Mouse (Mus musculus) hindbrain, postnatal 0 days (tissue): ENCODE results near the gene Cfap161. TPM values are rescaled to one million over a fixed set of nuclear protein-coding genes. Genes with fewer than 3 reads are reported as not detected.

Experiments used
- ATAC-seq: fragments of 200-750 bp; cut with Nextera tagmentation; 2 replicates; pipeline ENCODE4 v1.8.0; 2017; ENCODE audit warnings: mild to moderate bottlenecking, moderate TSS enrichment, moderate library complexity
- DNase-seq: peaks from one replicate; pipeline ENCODE4 v3.0.0-alpha.2; 2015; ENCODE audit warnings: low spot score
- H3K27ac ChIP-seq: fragments of 300-500 bp; sonication (generic); 2 replicates; pipeline ENCODE4 v1.5.1; 2014; ENCODE audit warnings: mild to moderate bottlenecking
- H3K27me3 ChIP-seq: fragments of 300-500 bp; sonication (generic); 2 replicates; pipeline ENCODE4 v1.6.1; 2014; ENCODE audit warnings: low read length, mixed read lengths; ENCODE audit not compliant: insufficient read depth
- H3K36me3 ChIP-seq: fragments of 300-500 bp; sonication (generic); 2 replicates; pipeline ENCODE4 v1.6.1; 2014; ENCODE audit warnings: low read length, mixed read lengths; ENCODE audit not compliant: insufficient read depth
- H3K4me1 ChIP-seq: fragments of 300-500 bp; sonication (generic); 2 replicates; pipeline ENCODE4 v1.6.1; 2014; ENCODE audit warnings: antibody characterized with exemption, low read length, mixed read lengths; ENCODE audit not compliant: insufficient read depth
- H3K4me2 ChIP-seq: fragments of 300-500 bp; sonication (generic); 2 replicates; pipeline ENCODE4 v1.6.1; 2014; ENCODE audit warnings: low read depth, mild to moderate bottlenecking, low read length, moderate library complexity, mixed read lengths
- H3K4me3 ChIP-seq: fragments of 300-500 bp; sonication (generic); 2 replicates; pipeline ENCODE4 v1.5.1; 2014; ENCODE audit warnings: low read length
- H3K9ac ChIP-seq: fragments of 300-500 bp; sonication (generic); replicated peaks from 2 replicates; pipeline ENCODE4 v1.6.1; 2014; ENCODE audit warnings: mild to moderate bottlenecking, low read length, moderate library complexity, mixed read lengths
- H3K9me3 ChIP-seq: fragments of 300-500 bp; sonication (generic); 2 replicates; pipeline ENCODE4 v1.6.1; 2016; ENCODE audit warnings: low read length, mixed read lengths
- CTCF ChIP-seq: IDR thresholded peaks from 2 replicates; pipeline ENCODE4 v1.5.1; 2016; ENCODE audit warnings: antibody characterized with exemption, control low read depth, low read depth
- WGBS: fragments of 180-500 bp; shearing (Covaris S2); extraction: QIAGEN DNeasy Blood & Tissue Kit; methylation state at CpG from one replicate; pipeline ENCODE4 v1.1.7; 2014; 5-methylcytosine and 5-hydroxymethylcytosine counted together
- polyA plus RNA-seq: library from polyadenylated mRNA; unstranded; fragments of >200 nt; fragmentation: Nextera tagmentation; extraction: Ambion mirVana; gene quantifications from 2 replicates; pipeline ENCODE4 v1.2.1, GENCODE M21; 2015
- total RNA-seq: library from RNA; depleted of rRNA; stranded (reverse); fragments of >200 nt; gene quantifications from 2 replicates; pipeline ENCODE4 v1.2.3, GENCODE M21; 2014; rRNA removed

The Cfap161 gene
- total RNA-seq (1.2 and 2.5 TPM in 2 replicates), polyA plus RNA-seq (2.1 and 2.2 TPM in 2 replicates)

DNA sequence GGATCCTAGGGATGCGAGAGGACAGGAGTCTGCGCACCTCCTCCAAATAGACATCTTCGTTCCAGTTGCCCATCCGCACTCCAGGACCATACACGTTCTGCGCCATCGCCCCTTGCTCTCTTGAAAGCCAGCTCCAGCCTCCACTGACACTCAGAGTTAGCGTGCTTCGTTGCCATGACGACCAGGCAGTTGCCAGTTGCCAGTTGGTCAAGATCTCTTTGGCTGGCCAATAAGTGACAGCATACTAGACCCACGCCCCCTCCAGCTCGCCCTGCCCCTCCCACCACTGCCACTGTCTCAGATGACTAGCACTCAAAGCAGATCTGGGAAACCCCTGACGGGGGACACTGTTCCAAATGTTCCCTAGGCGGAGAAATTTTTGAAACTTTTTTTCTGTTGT is at the start of gene Cfap161:
Gene Cfap161, minus strand, starts transcription at position 176 of the 400 bp plus-strand sequence.
- H3K27ac ChIP-seq, result no peak within 1 kb of the TSS
- no peaks in the 10 kb centered on the region for H3K9me3 ChIP-seq
- H3K36me3 ChIP-seq, result no peaks in the 10 kb centered on the region
- H3K4me2 ChIP-seq, result peak within 1 kb of the TSS; percentile 17; the same call in 1 of the 2 replicates
- 8% methylated on average over 14 of the region's 14 CpGs for WGBS
- H3K4me3 ChIP-seq, result no peak within 1 kb of the TSS
- DNase-seq (peak; percentile 94), ATAC-seq (peak; percentile 96)
- no peak for TF ChIP-seq CTCF
- H3K4me1 ChIP-seq, result no peaks in the 10 kb centered on the region
- 0 out of 2 replicates have a peak within 1 kb of the TSS, but pooled peaks have one; percentile 9 for H3K9ac ChIP-seq
- H3K27me3 ChIP-seq, result no peaks in the 10 kb centered on the region

GRCm38 (mm10) chr7:83842486-83843259 is 48.0 kb upstream of the Cfap161 start:
- no peak overlapping the region for H3K9ac ChIP-seq
- no peak overlapping the region for H3K4me3 ChIP-seq
- TF ChIP-seq CTCF, result no peak
- 49% methylated on average over 6 of the region's 6 CpGs for WGBS
- no peaks in the 10 kb centered on the region for H3K36me3 ChIP-seq
- ATAC-seq (no peak), DNase-seq (no peak)
- H3K9me3 ChIP-seq, result no peaks in the 10 kb centered on the region
- no peak overlapping the region for H3K27ac ChIP-seq
- no peak overlapping the region for H3K4me2 ChIP-seq
- H3K4me1 ChIP-seq, result no peaks in the 10 kb centered on the region
- no peaks in the 10 kb centered on the region for H3K27me3 ChIP-seq

GRCm38 (mm10) chr7:83840076-83840475 is 45.4 kb upstream of the Cfap161 start:
- H3K4me3 ChIP-seq, result no peak overlapping the region
- no peaks in the 10 kb centered on the region for H3K27me3 ChIP-seq
- 86% methylated on average over 2 of the region's 2 CpGs for WGBS
- H3K27ac ChIP-seq, result no peak overlapping the region
- H3K4me1 ChIP-seq, result no peaks in the 10 kb centered on the region
- H3K4me2 ChIP-seq, result no peak overlapping the region
- H3K36me3 ChIP-seq, result no peaks in the 10 kb centered on the region
- TF ChIP-seq CTCF, result no peak
- H3K9ac ChIP-seq, result no peak overlapping the region
- DNase-seq (no peak), ATAC-seq (no peak)
- no peaks in the 10 kb centered on the region for H3K9me3 ChIP-seq

DNA sequence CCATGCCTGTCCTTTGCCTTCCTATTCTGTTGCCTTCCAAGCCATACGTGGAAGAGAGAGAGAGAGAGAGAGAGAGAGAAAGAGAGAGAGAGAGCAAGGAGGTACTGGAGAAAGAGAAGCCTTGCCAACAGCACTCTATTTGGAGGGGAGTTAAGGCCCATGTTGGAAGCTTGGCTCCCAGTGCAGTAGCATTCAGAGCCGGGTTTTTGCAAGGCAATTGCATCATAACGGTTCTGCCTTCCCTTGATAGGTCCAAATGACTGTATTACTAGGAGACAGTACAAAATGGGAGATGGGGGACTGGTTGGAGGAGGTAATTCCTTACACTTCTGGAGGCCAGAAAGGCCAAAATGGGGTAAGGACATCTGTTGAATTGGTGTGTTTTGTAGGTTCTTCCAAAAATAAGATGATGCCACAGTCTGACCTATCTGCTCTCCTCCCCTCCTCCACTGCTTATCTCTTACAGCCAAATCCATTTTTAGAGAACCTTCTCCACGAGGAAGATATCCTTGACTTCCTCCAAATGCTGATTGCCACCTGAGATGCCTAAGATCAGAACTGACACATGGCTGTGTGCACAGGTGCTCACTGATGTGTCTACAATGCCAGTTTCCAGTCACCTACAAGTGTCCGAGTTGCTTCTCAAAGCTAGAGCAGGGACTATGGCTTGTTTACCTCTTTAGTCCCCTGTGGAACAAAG is 44.0 kb upstream of the Cfap161 start:
- Histone ChIP-seq H3K4me2 (no peak overlapping the region), H3K27ac (no peak overlapping the region), H3K27me3 (no peaks in the 10 kb centered on the region), H3K9ac (no peak overlapping the region), H3K36me3 (no peaks in the 10 kb centered on the region), H3K4me1 (no peaks in the 10 kb centered on the region), H3K4me3 (no peak overlapping the region), H3K9me3 (no peaks in the 10 kb centered on the region)
- no peak for ATAC-seq
- TF ChIP-seq CTCF, result no peak
- WGBS, result 83% methylated on average over 5 of the region's 5 CpGs
- no peak for DNase-seq

DNA sequence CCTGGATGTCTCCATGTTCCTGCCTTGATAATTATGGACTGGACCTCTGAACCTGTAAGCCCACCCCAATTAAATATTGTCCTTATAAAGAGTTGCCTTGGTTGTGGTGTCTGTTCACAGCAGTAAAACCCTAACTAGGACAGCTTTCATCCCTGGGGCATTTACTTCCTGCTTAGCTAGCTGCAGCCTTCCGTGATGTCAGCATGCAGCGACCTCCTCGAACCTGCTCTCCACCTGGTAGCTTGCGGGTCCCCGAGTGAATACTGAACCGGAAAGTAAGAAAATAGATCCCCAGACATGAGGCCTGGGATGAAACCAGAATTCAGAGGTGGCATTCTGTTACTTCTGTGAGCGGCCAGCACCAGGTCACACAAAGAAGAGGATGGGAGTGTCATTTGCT is 34.7 kb upstream of the Cfap161 start:
- Histone ChIP-seq H3K4me1 (no peaks in the 10 kb centered on the region), H3K9me3 (no peaks in the 10 kb centered on the region), H3K27me3 (no peaks in the 10 kb centered on the region), H3K27ac (no peak overlapping the region), H3K36me3 (no peaks in the 10 kb centered on the region), H3K4me3 (no peak overlapping the region), H3K4me2 (no peak overlapping the region), H3K9ac (no peak overlapping the region)
- 91% methylated on average over 7 of the region's 7 CpGs for WGBS
- DNase-seq (no peak), ATAC-seq (no peak)
- TF ChIP-seq CTCF, result no peak

DNA sequence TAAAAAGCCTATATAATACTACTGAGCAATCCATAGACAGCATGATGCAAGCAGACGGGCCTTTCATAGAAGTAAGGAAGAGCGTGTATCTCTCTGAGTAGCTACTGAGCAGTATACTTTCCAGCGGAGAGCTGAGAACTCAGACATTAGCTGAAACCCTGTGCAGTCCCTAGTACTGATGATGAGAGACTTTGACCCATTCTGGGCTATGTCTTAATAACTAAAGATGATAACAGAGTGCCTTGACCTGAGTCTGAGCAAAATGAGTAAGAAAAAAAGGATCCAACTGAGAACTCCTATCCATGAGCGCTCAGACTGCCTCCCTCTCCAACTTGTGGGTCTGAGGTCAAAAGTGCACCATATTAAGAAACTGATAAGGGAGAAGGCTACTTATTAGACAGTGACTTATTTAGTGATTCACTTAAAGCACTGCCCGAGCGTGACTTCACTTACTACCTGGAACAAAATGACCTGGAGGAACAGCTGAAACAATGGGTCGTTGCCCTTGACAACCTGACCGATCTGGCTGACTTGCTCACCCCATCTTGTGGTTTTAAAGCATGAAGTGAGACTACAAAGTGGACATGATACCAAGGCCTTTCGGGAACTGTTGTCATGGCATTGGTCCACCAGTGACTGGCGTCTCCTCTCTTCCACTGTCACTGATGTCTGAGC is 32.9 kb upstream of the Cfap161 start:
- ATAC-seq, result no peak
- H3K36me3 ChIP-seq, result no peaks in the 10 kb centered on the region
- no peaks in the 10 kb centered on the region for H3K27me3 ChIP-seq
- no peaks in the 10 kb centered on the region for H3K9me3 ChIP-seq
- H3K4me1 ChIP-seq, result no peaks in the 10 kb centered on the region
- H3K4me3 ChIP-seq, result no peak overlapping the region
- 62% methylated on average over 10 of the region's 10 CpGs for WGBS
- H3K27ac ChIP-seq, result no peak overlapping the region
- no peak overlapping the region for H3K4me2 ChIP-seq
- TF ChIP-seq CTCF, result no peak
- no peak overlapping the region for H3K9ac ChIP-seq
- DNase-seq, result no peak
